Mouse (Mus musculus): Measurements from ENCODE around the gene Olfr1045. TPM values are rescaled to one million over a fixed set of nuclear protein-coding genes. Genes with fewer than 3 reads are reported as not detected.
"Not testable (repeated sequence)": the region's sequence is repeated elsewhere in the genome, so short reads cannot be mapped to it uniquely, and the experiment has no call there.

The Olfr1045 gene
- polyA plus RNA-seq (2012; rRNA removed): not detected in 2 replicates

DNA sequence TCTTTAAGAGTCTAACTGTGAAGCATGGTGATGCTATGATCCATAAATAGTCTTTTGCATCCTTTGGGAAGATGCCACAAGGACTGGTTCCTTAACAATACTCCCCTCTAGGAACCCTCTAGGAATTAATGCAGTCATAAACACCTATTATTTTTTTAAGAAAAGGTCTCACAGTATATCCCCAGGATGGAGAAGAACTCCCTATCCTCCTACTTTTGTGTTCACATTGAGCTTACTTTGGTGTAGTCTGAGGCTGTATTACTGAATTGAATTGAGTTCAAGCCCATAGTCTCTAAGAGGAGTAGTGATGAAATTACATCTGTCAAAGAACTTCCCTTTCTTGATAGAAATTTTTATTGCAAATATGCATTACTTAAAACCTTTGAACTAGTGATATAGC is at the start of gene Olfr1045:
Gene Olfr1045, minus strand, starts transcription at position 101 of the 400 bp plus-strand sequence.
- no peak for TF ChIP-seq POLR2A (IDR thresholded peaks at IDR 0.05; ENCODE audit: borderline replicate concordance, extremely low read depth, insufficient read depth, insufficient read length, poor library complexity, severe bottlenecking)
- TF ChIP-seq CTCF (IDR thresholded peaks at IDR 0.05; ENCODE audit: borderline replicate concordance, extremely low read depth, insufficient read depth, insufficient read length): no peak
- no peak for DNase-seq (ENCODE audit: low read depth)

DNA sequence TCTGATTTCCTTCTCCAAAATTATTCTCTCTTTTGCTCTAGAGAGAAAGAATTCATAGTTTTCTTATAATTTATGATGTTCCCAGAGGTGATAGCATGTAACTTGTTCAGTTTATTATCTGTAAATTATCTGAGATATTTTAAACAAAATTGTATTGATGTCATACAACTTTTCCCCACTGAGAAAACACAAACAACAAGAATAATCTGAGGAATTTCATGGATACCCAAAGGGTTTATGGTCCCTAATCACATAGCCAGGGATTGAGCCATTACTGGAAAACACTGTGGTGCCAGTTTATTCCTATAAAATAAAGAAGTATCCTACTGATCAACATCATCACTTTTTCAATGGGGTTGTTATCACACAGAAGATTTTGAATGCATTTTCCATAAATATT is 37.4 kb upstream of the Olfr1045 start, which contains the start of gene Olfr1048:
Gene Olfr1048, minus strand, starts transcription at position 101 of the 400 bp plus-strand sequence.
- TF ChIP-seq POLR2A (IDR thresholded peaks at IDR 0.05; ENCODE audit: borderline replicate concordance, extremely low read depth, insufficient read depth, insufficient read length, poor library complexity, severe bottlenecking) (no peak), CTCF (IDR thresholded peaks at IDR 0.05; ENCODE audit: borderline replicate concordance, extremely low read depth, insufficient read depth, insufficient read length) (no peak)
- no peak for DNase-seq (ENCODE audit: low read depth)

DNA sequence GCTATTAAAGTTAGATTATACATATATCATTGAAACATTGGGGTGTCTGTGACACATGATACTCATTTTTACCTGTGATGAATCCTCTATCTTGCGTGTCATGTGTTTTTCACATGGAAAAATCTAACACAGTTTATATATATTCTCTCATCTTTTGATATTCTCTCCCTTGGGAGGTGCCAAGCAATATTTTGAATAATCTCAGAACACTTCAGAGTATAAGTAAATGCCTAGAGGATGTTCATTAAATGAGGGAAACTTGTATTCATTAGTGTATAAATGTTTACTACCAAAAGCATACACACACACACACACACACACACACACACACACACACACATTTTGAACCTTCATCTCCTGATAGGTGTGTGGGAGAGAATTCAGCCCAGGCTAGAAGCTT is 28.5 kb upstream of the Olfr1045 start, which contains the start of gene Olfr1047:
Gene Olfr1047, minus strand, starts transcription at position 101 of the 400 bp plus-strand sequence.
- no peak for DNase-seq (ENCODE audit: low read depth)
- TF ChIP-seq POLR2A (IDR thresholded peaks at IDR 0.05; ENCODE audit: borderline replicate concordance, extremely low read depth, insufficient read depth, insufficient read length, poor library complexity, severe bottlenecking) (no peak), CTCF (IDR thresholded peaks at IDR 0.05; ENCODE audit: borderline replicate concordance, extremely low read depth, insufficient read depth, insufficient read length) (no peak)

DNA sequence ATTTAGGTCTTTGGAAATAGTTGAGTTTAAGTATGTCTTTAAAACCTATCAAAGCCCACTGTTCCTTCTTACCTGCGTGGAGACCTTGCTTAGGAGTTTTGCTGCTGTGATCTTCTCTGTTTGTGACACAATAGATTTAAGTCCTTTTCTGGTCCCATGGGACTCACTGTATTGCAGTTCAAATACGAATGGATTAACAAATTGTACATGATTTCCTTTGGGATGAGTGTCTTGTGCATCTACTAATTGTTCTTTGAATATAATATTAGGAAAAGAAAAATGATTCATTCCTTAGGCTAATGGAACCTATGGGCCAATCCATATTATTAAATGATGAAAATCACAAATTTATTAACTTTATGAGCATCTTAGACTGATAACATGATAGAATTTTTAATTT is 16.4 kb upstream of the Olfr1045 start, which contains the start of gene Olfr1046:
Gene Olfr1046, minus strand, starts transcription at position 101 of the 400 bp plus-strand sequence.
- DNase-seq (ENCODE audit: low read depth): no peak
- TF ChIP-seq CTCF (IDR thresholded peaks at IDR 0.05; ENCODE audit: borderline replicate concordance, extremely low read depth, insufficient read depth, insufficient read length) (no peak), POLR2A (IDR thresholded peaks at IDR 0.05; ENCODE audit: borderline replicate concordance, extremely low read depth, insufficient read depth, insufficient read length, poor library complexity, severe bottlenecking) (no peak)

DNA sequence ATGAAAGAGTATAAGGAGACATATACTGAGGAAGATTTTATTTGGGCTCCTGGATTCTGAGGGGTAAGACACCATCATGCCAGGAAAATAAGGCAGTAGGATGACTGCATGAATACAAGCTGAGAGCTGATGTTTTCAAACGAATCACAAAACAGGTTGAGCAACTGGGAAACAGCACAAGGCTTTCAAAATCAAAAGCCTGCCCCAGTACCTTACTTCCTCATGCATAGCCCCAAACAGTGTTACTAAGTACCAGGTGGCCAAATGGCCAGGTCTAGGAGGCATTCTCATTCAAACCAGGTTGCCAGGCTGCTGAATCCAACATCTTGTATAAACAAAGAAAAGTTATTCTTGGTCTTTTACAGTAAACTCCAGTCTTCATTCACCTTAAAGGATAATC is 6.9 kb downstream of the Olfr1045 start:
- TF ChIP-seq CTCF (IDR thresholded peaks at IDR 0.05; ENCODE audit: borderline replicate concordance, extremely low read depth, insufficient read depth, insufficient read length) (no peak), POLR2A (IDR thresholded peaks at IDR 0.05; ENCODE audit: borderline replicate concordance, extremely low read depth, insufficient read depth, insufficient read length, poor library complexity, severe bottlenecking) (no peak)
- DNase-seq (ENCODE audit: low read depth): no peak

DNA sequence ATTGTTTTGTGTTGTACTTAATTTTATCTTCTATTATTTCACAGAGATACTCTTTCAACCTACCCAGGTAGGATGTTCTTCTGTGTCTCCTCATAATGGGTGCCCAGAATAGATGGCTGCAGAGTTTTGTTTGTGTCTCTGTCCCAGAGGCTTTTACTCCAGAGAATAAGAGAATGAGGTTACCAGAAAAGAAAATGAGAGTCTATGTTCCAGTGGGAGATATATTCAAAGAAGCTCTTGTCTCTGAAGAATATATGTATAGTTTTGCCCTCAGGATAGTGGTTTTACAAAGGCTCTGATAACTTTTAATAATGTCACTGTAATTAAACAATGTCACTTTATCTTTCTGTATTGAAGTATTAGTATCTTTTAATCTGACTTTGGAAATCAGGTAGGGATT is 17.2 kb downstream of the Olfr1045 start, which contains the start of gene Olfr52:
Gene Olfr52, minus strand, starts transcription at position 101 of the 400 bp plus-strand sequence.
- no peak for DNase-seq (ENCODE audit: low read depth)

DNA sequence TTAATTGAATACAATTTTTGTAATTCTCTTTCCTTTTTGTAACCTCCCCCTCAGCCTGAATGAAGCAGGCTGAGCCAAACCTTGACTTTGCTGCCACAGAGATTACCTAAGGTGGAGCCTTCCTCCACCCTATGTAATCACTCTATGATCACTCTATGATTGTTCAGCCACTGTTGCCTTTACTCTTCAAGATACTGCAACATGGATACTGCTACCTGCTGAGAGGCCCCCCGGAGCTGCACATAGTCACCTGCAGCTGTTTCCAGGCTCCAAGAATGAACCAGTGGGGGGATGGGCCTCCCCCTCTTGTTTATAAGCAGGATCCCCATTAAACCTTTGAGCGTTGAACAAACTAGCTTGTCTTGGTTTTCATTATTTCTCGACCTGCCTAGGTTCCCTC is 22.9 kb downstream of the Olfr1045 start:
- no peak for DNase-seq (ENCODE audit: low read depth)
- no peak for TF ChIP-seq CTCF (IDR thresholded peaks at IDR 0.05; ENCODE audit: borderline replicate concordance, extremely low read depth, insufficient read depth, insufficient read length)
- TF ChIP-seq POLR2A (IDR thresholded peaks at IDR 0.05; ENCODE audit: borderline replicate concordance, extremely low read depth, insufficient read depth, insufficient read length, poor library complexity, severe bottlenecking): no peak

More for the DNA sequence above, 17.2 kb downstream of the Olfr1045 start, which contains the start of gene Olfr52:
- TF ChIP-seq CTCF (IDR thresholded peaks at IDR 0.05; ENCODE audit: borderline replicate concordance, extremely low read depth, insufficient read depth, insufficient read length) (no peak), POLR2A (IDR thresholded peaks at IDR 0.05; ENCODE audit: borderline replicate concordance, extremely low read depth, insufficient read depth, insufficient read length, poor library complexity, severe bottlenecking) (no peak)

DNA sequence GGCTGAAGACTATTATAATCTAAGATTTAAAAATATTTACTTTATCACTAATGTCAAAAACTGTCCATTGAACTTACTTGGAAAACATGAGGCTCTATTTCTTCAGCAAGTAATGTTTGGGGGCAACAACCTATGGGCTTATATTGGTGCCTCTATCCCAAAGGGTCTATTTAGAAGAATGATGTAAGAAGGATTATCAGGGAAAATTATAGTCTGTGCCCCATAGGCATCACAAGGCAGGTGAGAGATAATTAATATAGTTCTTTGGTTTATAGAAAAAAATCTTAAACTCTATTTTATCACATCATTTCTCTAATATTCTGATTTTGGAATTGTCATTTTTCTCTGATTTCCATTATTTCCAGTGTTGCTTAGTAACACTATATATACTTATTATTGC is 25.1 kb downstream of the Olfr1045 start, which contains the start of gene Olfr1044:
Gene Olfr1044, minus strand, starts transcription at position 101 of the 400 bp plus-strand sequence.
- TF ChIP-seq POLR2A (IDR thresholded peaks at IDR 0.05; ENCODE audit: borderline replicate concordance, extremely low read depth, insufficient read depth, insufficient read length, poor library complexity, severe bottlenecking): no peak

DNA sequence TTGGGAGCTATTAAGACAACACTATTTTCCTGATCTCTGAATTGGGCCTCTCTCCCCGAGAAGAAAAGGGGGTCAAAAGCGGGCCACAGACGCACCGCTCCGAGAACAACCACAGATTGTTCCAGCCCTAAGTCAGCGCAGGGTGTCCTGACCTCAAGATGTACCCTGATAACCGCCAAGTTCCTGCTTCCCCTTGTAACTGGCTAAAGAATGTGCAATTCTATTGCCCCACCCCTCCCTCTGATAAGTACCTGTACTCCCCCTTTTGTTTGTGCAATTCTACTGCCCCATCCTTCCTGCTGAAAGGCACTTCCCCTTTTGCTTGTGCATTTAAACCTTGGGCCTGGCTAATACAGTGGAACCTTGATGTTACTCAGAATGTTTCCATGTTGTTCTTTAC is 27.4 kb downstream of the Olfr1045 start:
- not testable (repeated sequence) for DNase-seq (ENCODE audit: low read depth)

More for the DNA sequence above, 25.1 kb downstream of the Olfr1045 start, which contains the start of gene Olfr1044:
- DNase-seq (ENCODE audit: low read depth): no peak

DNA sequence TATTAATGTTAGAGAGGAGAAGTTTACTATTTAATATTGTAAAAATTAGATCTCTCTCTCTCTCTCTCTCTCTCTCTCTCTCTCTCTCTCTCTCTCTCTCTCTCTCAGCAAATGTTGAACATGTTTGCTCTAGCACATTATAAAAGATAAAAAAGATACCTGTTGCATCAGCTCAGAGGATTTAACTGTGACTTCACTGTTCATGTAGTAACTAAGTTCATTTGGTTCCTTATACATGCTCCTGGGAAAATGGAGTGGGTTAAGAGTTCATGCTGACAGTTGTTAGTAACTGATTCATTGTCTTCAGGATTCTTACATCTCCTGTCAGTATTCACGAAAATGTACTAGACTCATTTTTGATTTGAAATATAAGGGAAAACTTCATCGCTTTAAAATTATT is 35.4 kb downstream of the Olfr1045 start, which contains the start of gene Olfr1043:
Gene Olfr1043, minus strand, starts transcription at position 101 of the 400 bp plus-strand sequence.
- TF ChIP-seq POLR2A (IDR thresholded peaks at IDR 0.05; ENCODE audit: borderline replicate concordance, extremely low read depth, insufficient read depth, insufficient read length, poor library complexity, severe bottlenecking) (no peak), CTCF (IDR thresholded peaks at IDR 0.05; ENCODE audit: borderline replicate concordance, extremely low read depth, insufficient read depth, insufficient read length) (no peak)

DNA sequence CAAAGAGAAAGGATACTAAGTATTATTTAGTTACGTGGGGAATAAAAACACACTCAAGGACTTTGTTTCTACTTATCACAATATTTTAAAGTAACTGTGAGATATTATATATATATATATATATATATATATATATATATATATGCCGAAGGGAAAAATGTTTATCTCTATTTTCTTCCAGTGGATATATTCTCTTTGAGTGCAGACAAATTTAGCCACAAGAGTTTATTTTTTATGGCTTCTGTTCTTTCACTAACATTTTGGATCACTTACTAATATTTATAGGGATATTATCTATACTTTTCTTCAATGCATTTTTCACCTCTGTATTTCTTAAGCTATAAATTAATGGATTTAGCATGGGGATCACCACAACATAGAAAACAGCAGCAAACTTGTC is 41.1 kb downstream of the Olfr1045 start, which contains the start of gene Olfr1042:
Gene Olfr1042, minus strand, starts transcription at position 101 of the 400 bp plus-strand sequence.
- no peak for DNase-seq (ENCODE audit: low read depth)
- TF ChIP-seq CTCF (IDR thresholded peaks at IDR 0.05; ENCODE audit: borderline replicate concordance, extremely low read depth, insufficient read depth, insufficient read length) (no peak), POLR2A (IDR thresholded peaks at IDR 0.05; ENCODE audit: borderline replicate concordance, extremely low read depth, insufficient read depth, insufficient read length, poor library complexity, severe bottlenecking) (no peak)

More for the DNA sequence above, 35.4 kb downstream of the Olfr1045 start, which contains the start of gene Olfr1043:
- no peak for DNase-seq (ENCODE audit: low read depth)

DNA sequence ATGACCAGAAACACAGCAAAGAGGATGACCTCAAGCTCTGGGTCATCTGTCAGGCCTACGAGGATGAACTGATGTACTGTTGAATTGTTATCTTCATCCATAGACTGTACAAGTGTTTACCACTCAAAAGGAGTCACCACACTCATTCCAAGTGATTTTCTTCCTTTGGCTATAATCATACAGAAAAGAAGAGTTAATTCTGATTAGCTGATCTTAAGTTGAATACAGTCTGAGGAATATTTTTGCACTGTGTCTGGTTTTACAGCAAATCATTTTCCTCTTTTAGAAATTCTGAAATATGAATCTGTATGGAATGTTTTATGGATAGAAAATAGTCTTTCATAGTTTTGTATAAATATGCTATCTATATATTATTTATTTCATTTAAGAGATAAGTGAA is 56.2 kb downstream of the Olfr1045 start, which contains the start of gene Olfr1040:
Gene Olfr1040, minus strand, starts transcription at position 101 of the 400 bp plus-strand sequence.
- DNase-seq (ENCODE audit: low read depth): no peak
- TF ChIP-seq CTCF (IDR thresholded peaks at IDR 0.05; ENCODE audit: borderline replicate concordance, extremely low read depth, insufficient read depth, insufficient read length) (no peak), POLR2A (IDR thresholded peaks at IDR 0.05; ENCODE audit: borderline replicate concordance, extremely low read depth, insufficient read depth, insufficient read length, poor library complexity, severe bottlenecking) (no peak)

Other genes with a start within 250 kb of the Olfr1045 start
- not detected in 2 replicates for gene Olfr1029, start 229.1 kb downstream of the Olfr1045 start, polyA plus RNA-seq (2012; rRNA removed)
- gene Olfr1030, start 223.7 kb downstream of the Olfr1045 start, polyA plus RNA-seq (2012; rRNA removed): not detected in 2 replicates
- not detected in 2 replicates for gene Olfr1031, start 212.7 kb downstream of the Olfr1045 start, polyA plus RNA-seq (2012; rRNA removed)
- gene Olfr1032, start 197.5 kb downstream of the Olfr1045 start, polyA plus RNA-seq (2012; rRNA removed): not detected in 2 replicates
- 0.04 and 0.06 TPM in 2 replicates for gene Olfr1033, start 182.4 kb downstream of the Olfr1045 start, polyA plus RNA-seq (2012; rRNA removed)
- gene Olfr1034, start 157.1 kb downstream of the Olfr1045 start, polyA plus RNA-seq (2012; rRNA removed): not detected in 2 replicates
- gene Olfr1036, start 129.0 kb downstream of the Olfr1045 start, polyA plus RNA-seq (2012; rRNA removed): not detected in 2 replicates
- gene Olfr1037, start 115.6 kb downstream of the Olfr1045 start, polyA plus RNA-seq (2012; rRNA removed): not detected in 2 replicates
- gene Olfr1039, start 67.1 kb downstream of the Olfr1045 start, polyA plus RNA-seq (2012; rRNA removed): not detected in 2 replicates
- not detected in 2 replicates for gene Olfr1040, start 56.3 kb downstream of the Olfr1045 start, polyA plus RNA-seq (2012; rRNA removed)
- not detected in 2 replicates for gene Olfr1042, start 41.2 kb downstream of the Olfr1045 start, polyA plus RNA-seq (2012; rRNA removed)
- gene Olfr1043, start 35.5 kb downstream of the Olfr1045 start, polyA plus RNA-seq (2012; rRNA removed): not detected in 2 replicates
- gene Olfr1044, start 25.2 kb downstream of the Olfr1045 start, polyA plus RNA-seq (2012; rRNA removed): not detected in 2 replicates
- gene Olfr52, start 17.3 kb downstream of the Olfr1045 start, polyA plus RNA-seq (2012; rRNA removed): not detected in 2 replicates
- gene Olfr1046, start 16.3 kb upstream of the Olfr1045 start, polyA plus RNA-seq (2012; rRNA removed): not detected in 2 replicates
- gene Olfr1047, start 28.4 kb upstream of the Olfr1045 start, polyA plus RNA-seq (2012; rRNA removed): not detected in 2 replicates
- gene Olfr1048, start 37.3 kb upstream of the Olfr1045 start, polyA plus RNA-seq (2012; rRNA removed): not detected in 2 replicates
- not detected in 2 replicates for gene Olfr1049, start 55.3 kb upstream of the Olfr1045 start, polyA plus RNA-seq (2012; rRNA removed)
- gene Olfr1051, start 76.1 kb upstream of the Olfr1045 start, polyA plus RNA-seq (2012; rRNA removed): not detected in 2 replicates
- gene Olfr1052, start 89.4 kb upstream of the Olfr1045 start, polyA plus RNA-seq (2012; rRNA removed): not detected in 2 replicates
- not detected in 2 replicates for gene Olfr1053, start 112.3 kb upstream of the Olfr1045 start, polyA plus RNA-seq (2012; rRNA removed)
- gene Olfr1054, start 132.4 kb upstream of the Olfr1045 start, polyA plus RNA-seq (2012; rRNA removed): not detected in 2 replicates
- not detected in 2 replicates for gene Olfr1055, start 147.3 kb upstream of the Olfr1045 start, polyA plus RNA-seq (2012; rRNA removed)
- not detected in 2 replicates for gene Olfr1056, start 159.5 kb upstream of the Olfr1045 start, polyA plus RNA-seq (2012; rRNA removed)
- gene Olfr1057, start 175.4 kb upstream of the Olfr1045 start, polyA plus RNA-seq (2012; rRNA removed): not detected in 2 replicates
- not detected in 2 replicates for gene Olfr1058, start 185.6 kb upstream of the Olfr1045 start, polyA plus RNA-seq (2012; rRNA removed)
- not detected in 2 replicates for gene Olfr1061, start 211.0 kb upstream of the Olfr1045 start, polyA plus RNA-seq (2012; rRNA removed)
- gene Olfr1062, start 223.7 kb upstream of the Olfr1045 start, polyA plus RNA-seq (2012; rRNA removed): not detected in 2 replicates
- not detected in 2 replicates for gene Olfr1065, start 247.6 kb upstream of the Olfr1045 start, polyA plus RNA-seq (2012; rRNA removed)

Data from brain, embryonic 14.5 days (tissue).